Mouse (Mus musculus): ENCODE results near the gene 1600015I10Rik.

Gene 1600015I10Rik

GRCm38 (mm10) chr6:48967868-48968267 is 38.2 kb downstream of the 1600015I10Rik start:
- DNase-seq (ENCODE audit: low read depth): no peak

GRCm38 (mm10) chr6:48974663-48975062 is 45.0 kb downstream of the 1600015I10Rik start, which contains the start of gene Doxl2:
TSS of gene Doxl2 (plus strand) at chr6:48974963.
- no peak for DNase-seq (ENCODE audit: low read depth)

- no peak for DNase-seq (ENCODE audit: low read depth)
Observed at GRCm38 (mm10) chr6:48979616-48980015, 49.9 kb downstream of the 1600015I10Rik start.

- no peak for DNase-seq (ENCODE audit: low read depth)
Observed at GRCm38 (mm10) chr6:48982305-48982704, 52.6 kb downstream of the 1600015I10Rik start.

All from naive thymus-derived CD4-positive, alpha-beta T cell, adult 2 months (primary cell).